Mouse (Mus musculus) forebrain, postnatal 0 days (tissue): ENCODE results near the gene Cacfd1. TPM values are rescaled to one million over a fixed set of nuclear protein-coding genes. Genes with fewer than 3 reads are reported as not detected.

ENCODE experiments used
- ATAC-seq: fragments of 200-750 bp; cut with Nextera tagmentation; 2 replicates; pipeline ENCODE4 v1.8.0; 2017; ENCODE audit warnings: mild to moderate bottlenecking, moderate library complexity
- DNase-seq: peaks from one replicate; pipeline ENCODE4 v3.0.0-alpha.2; 2015
- H3K27ac ChIP-seq: fragments of 300-500 bp; sonication (generic); 2 replicates; pipeline ENCODE4 v1.5.1; 2014; ENCODE audit warnings: low read depth, mild to moderate bottlenecking, antibody characterized with exemption, low read length, moderate library complexity, mixed read lengths
- H3K27me3 ChIP-seq: fragments of 300-500 bp; sonication (generic); 2 replicates; pipeline ENCODE4 v1.6.1; 2014; ENCODE audit warnings: mild to moderate bottlenecking, low read length, mixed read lengths; ENCODE audit not compliant: insufficient read depth
- H3K36me3 ChIP-seq: fragments of 300-500 bp; sonication (generic); 2 replicates; pipeline ENCODE4 v1.6.1; 2014; ENCODE audit warnings: mild to moderate bottlenecking, moderate library complexity; ENCODE audit not compliant: insufficient read depth
- H3K4me1 ChIP-seq: fragments of 300-500 bp; sonication (generic); 2 replicates; pipeline ENCODE4 v1.6.1; 2014; ENCODE audit warnings: antibody characterized with exemption; ENCODE audit not compliant: insufficient read depth
- H3K4me2 ChIP-seq: fragments of 300-500 bp; sonication (generic); 2 replicates; pipeline ENCODE4 v1.6.1; 2014; ENCODE audit warnings: low read depth, mild to moderate bottlenecking, moderate library complexity
- H3K4me3 ChIP-seq: fragments of 300-500 bp; sonication (generic); 2 replicates; pipeline ENCODE4 v1.5.1; 2014; ENCODE audit warnings: low read depth, low read length, mixed read lengths
- H3K9ac ChIP-seq: fragments of 300-500 bp; sonication (generic); 2 replicates; pipeline ENCODE4 v1.6.1; 2014; ENCODE audit warnings: mild to moderate bottlenecking
- H3K9me3 ChIP-seq: fragments of 300-500 bp; sonication (generic); 2 replicates; pipeline ENCODE4 v1.6.1; 2016; ENCODE audit warnings: low read length
- CTCF ChIP-seq: sonication (generic); IDR thresholded peaks from 2 replicates; pipeline ENCODE4 v1.5.1; 2016; ENCODE audit warnings: antibody characterized with exemption, control low read depth, low read depth
- WGBS: fragments of 180-500 bp; shearing (Covaris S2); extraction: QIAGEN DNeasy Blood & Tissue Kit; methylation state at CpG from one replicate; pipeline ENCODE4 v1.1.7; 2014; 5-methylcytosine and 5-hydroxymethylcytosine counted together
- polyA plus RNA-seq: library from polyadenylated mRNA; unstranded; fragments of >200 nt; fragmentation: Nextera tagmentation; extraction: Ambion mirVana; gene quantifications from 2 replicates; pipeline ENCODE4 v1.2.1, GENCODE M21; 2015
- total RNA-seq: library from RNA; depleted of rRNA; stranded (reverse); fragments of >200 nt; gene quantifications from 2 replicates; pipeline ENCODE4 v1.2.3, GENCODE M21; 2014

Gene Cacfd1
- total and polyA plus RNA-seq, 2 experiments from 2014 or later = 48.5 to 96.3 TPM

DNA sequence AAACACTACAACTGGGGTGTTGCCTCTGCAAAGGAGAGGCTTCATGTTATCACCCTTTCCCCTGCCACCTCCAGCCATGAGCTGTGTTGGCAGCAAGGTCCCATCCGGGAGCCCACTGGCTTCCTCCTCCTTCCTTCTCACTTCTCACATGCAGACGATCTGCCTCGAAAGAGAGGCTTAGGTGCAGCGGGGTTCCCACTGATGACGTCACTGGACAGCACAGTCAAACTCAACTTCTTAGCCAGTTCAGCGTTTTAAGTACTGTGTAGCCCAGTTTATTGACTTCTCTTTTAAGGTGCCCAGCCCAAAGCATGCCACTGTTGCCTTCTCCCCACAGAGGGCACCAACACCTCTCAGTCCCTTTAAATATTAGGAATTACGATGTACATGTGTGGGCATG is 2.0 kb upstream of the Cacfd1 start:
- TF ChIP-seq CTCF = no peak
- ATAC-seq (no peak), DNase-seq (no peak)
- Histone ChIP-seq H3K27me3 (no peaks in the 10 kb centered on the region), H3K9ac (no peak overlapping the region), H3K4me2 (no peak overlapping the region), H3K9me3 (no peaks in the 10 kb centered on the region), H3K36me3 (no peaks in the 10 kb centered on the region), H3K4me1 (peaks cover 18% of the 10 kb centered on the region), H3K4me3 (no peak overlapping the region), H3K27ac (no peak overlapping the region)
- WGBS = 75% methylated on average over 7 of the region's 7 CpGs

DNA sequence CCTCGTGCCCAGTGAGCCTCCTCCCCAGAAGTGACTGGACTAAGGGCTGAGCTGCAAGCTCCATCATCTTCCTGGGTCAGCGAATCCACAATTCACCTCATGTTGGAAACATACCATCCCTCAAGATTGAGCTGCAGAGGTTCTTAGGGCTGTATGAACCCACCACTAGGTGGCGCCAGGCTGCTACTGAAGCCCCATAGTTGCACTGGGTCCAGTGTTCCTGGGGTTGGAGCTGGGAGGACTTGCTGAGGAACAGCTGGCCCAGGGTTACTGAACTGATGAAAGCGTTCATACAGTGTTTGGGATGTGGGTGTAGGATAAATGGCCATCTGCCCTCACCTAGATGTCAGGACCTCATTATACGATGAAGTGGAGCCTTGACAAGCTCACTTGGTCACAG is 8.1 kb downstream of the Cacfd1 start:
- Histone ChIP-seq H3K4me2 (no peak overlapping the region), H3K9me3 (no peaks in the 10 kb centered on the region), H3K4me1 (no peaks in the 10 kb centered on the region), H3K9ac (no peak overlapping the region), H3K27me3 (no peaks in the 10 kb centered on the region), H3K36me3 (peaks cover 56% of the 10 kb centered on the region), H3K27ac (no peak overlapping the region), H3K4me3 (no peak overlapping the region)
- DNase-seq = peak; percentile 72
- TF ChIP-seq CTCF = peak; percentile 94
- WGBS = 53% methylated on average over 5 of the region's 5 CpGs
- peak; percentile 78 for ATAC-seq

DNA sequence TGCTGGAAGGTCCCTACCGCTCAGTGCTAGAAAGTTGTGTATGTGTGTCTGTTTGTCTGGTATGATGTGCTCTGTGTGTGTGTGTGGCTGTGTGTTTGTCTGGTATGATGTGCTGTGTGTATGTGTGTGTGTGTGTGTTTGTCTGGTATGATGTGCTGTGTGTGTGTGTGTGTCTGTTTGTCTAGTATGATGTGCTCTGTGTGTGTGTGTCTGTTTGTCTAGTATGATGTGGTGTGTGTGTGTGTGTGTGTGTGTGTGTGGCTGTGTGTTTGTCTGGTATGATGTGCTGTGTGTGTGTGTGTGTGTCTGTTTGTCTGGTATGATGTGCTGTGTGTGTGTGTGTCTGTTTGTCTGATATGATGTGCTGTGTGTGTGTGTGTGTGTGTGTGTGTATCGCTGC is 9.8 kb downstream of the Cacfd1 start:
- Histone ChIP-seq H3K4me2 (no peak overlapping the region), H3K27me3 (no peaks in the 10 kb centered on the region), H3K4me1 (no peaks in the 10 kb centered on the region), H3K4me3 (no peak overlapping the region), H3K9ac (no peak overlapping the region), H3K27ac (no peak overlapping the region), H3K9me3 (no peaks in the 10 kb centered on the region), H3K36me3 (peaks cover 48% of the 10 kb centered on the region)
- no peak for DNase-seq
- ATAC-seq = no peak
- no peak for TF ChIP-seq CTCF
- WGBS = 93% methylated on average over 2 of the region's 2 CpGs

GRCm38 (mm10) chr2:27021103-27021502 is 11.4 kb downstream of the Cacfd1 start:
- Histone ChIP-seq H3K4me2 (no peak overlapping the region), H3K9me3 (no peaks in the 10 kb centered on the region), H3K27me3 (no peaks in the 10 kb centered on the region), H3K4me1 (no peaks in the 10 kb centered on the region), H3K9ac (no peak overlapping the region), H3K36me3 (peaks cover 33% of the 10 kb centered on the region), H3K27ac (no peak overlapping the region), H3K4me3 (no peak overlapping the region)
- no peak for TF ChIP-seq CTCF
- ATAC-seq (no peak), DNase-seq (no peak)
- 89% methylated on average over 1 of the region's 1 CpGs for WGBS

GRCm38 (mm10) chr2:27022612-27023011 is 12.9 kb downstream of the Cacfd1 start:
- TF ChIP-seq CTCF = no peak
- no peak overlapping the region for H3K9ac ChIP-seq
- H3K27me3 ChIP-seq = no peaks in the 10 kb centered on the region
- no peak overlapping the region for H3K27ac ChIP-seq
- DNase-seq (no peak), ATAC-seq (no peak)
- H3K36me3 ChIP-seq = peaks cover 18% of the 10 kb centered on the region
- H3K4me3 ChIP-seq = no peak overlapping the region
- H3K9me3 ChIP-seq = no peaks in the 10 kb centered on the region
- WGBS = 79% methylated on average over 6 of the region's 6 CpGs
- H3K4me1 ChIP-seq = peaks cover 11% of the 10 kb centered on the region; the same call in 1 of the 2 replicates
- H3K4me2 ChIP-seq = no peak overlapping the region

DNA sequence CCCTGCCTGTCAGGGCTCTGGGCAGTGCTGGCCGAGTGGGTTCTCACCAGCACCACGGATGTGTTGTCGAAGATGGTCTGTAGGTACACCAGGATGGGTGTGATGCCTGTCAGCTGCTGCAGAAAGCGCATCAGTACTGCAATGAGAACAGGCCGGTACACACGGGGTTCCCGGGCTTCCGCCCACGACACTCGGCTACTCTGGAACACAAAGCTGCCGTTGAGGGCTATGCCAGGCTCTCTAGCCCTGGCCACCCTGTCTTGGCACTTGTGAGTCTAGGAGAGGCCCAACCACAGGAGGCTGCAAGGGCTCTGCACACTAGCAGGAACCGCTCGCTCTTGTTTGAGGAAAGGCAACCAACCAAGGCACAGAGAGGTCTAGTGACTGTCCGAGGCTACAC is 14.4 kb downstream of the Cacfd1 start:
- H3K4me3 ChIP-seq = no peak overlapping the region
- H3K4me1 ChIP-seq = peaks cover 11% of the 10 kb centered on the region; the same call in 1 of the 2 replicates
- peaks cover 3% of the 10 kb centered on the region for H3K36me3 ChIP-seq
- no peaks in the 10 kb centered on the region for H3K27me3 ChIP-seq
- no peak overlapping the region for H3K9ac ChIP-seq
- H3K4me2 ChIP-seq = no peak overlapping the region
- TF ChIP-seq CTCF = no peak
- H3K9me3 ChIP-seq = no peaks in the 10 kb centered on the region
- DNase-seq = no peak
- no peak overlapping the region for H3K27ac ChIP-seq
- 83% methylated on average over 14 of the region's 14 CpGs for WGBS
- ATAC-seq = no peak

DNA sequence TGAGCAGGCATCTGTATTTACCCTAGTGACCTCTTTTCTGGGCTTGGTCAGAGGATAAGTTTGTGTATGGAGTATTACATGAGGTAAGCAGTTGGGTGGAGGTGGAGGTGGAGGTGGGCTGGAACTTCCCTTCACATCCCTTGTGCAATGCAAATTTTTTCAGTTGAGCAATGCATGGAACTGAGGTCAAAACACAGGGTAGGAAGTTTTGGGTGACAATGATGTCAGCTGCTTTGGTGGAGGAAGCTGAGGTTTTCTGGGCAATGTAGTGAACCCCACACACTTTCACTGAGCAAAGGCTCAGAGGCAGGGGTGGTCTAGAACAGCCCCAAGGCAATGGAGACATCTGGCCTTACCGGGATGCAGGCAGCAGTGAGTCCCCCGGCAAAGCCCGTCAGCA is 15.8 kb downstream of the Cacfd1 start:
- DNase-seq = no peak
- ATAC-seq = no peak
- H3K27ac ChIP-seq = no peak overlapping the region
- H3K9me3 ChIP-seq = no peaks in the 10 kb centered on the region
- no peaks in the 10 kb centered on the region for H3K27me3 ChIP-seq
- WGBS = 95% methylated on average over 3 of the region's 3 CpGs
- H3K36me3 ChIP-seq = no peaks in the 10 kb centered on the region
- no peak overlapping the region for H3K4me3 ChIP-seq
- TF ChIP-seq CTCF = no peak
- H3K9ac ChIP-seq = no peak overlapping the region
- H3K4me2 ChIP-seq = no peak overlapping the region
- H3K4me1 ChIP-seq = peaks cover 11% of the 10 kb centered on the region; the same call in 1 of the 2 replicates

- Histone ChIP-seq H3K4me2 (no peak overlapping the region), H3K36me3 (no peaks in the 10 kb centered on the region), H3K27ac (no peak overlapping the region), H3K9me3 (no peaks in the 10 kb centered on the region), H3K9ac (no peak overlapping the region), H3K27me3 (no peaks in the 10 kb centered on the region), H3K4me1 (peaks cover 11% of the 10 kb centered on the region; the same call in 1 of the 2 replicates), H3K4me3 (no peak overlapping the region)
- ATAC-seq = no peak
- no peak for DNase-seq
- no peak for TF ChIP-seq CTCF
- 95% methylated on average over 3 of the region's 3 CpGs for WGBS
Observed at GRCm38 (mm10) chr2:27026332-27026731, 16.6 kb downstream of the Cacfd1 start.
